Mouse (Mus musculus): ENCODE measurements around the gene Got1. TPM values are rescaled to one million over a fixed set of nuclear protein-coding genes. Genes with fewer than 3 reads are reported as not detected.

Gene Got1
- polyA plus RNA-seq, 1 experiment = 69.8 TPM

DNA sequence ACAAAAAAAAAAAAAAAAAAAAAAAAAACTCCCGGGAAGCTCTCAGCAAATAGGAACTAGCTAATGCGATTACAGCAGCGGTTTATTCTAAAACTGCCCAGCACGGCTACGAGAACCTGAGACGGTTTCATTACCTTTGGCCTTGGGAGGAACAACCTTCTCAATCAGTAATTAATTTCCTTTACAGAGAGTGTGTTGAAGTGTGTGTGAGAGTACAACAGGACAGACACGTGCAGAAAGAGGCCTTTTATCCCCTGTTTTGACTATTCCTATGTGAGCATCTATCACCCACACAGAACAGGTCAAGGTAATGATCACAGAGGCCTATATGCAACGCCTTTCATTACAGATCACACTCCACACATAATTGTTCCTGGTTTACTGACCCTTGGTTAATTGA, 3.0 kb downstream of the Got1 start:
- no peak overlapping the region for H3K4me3 ChIP-seq (ENCODE audit: insufficient read depth, poor library complexity, severe bottlenecking)

GRCm38 (mm10) chr19:43520402-43520801, 4.0 kb downstream of the Got1 start:
- Histone ChIP-seq H3K36me3 (ENCODE audit: control insufficient read depth, insufficient read depth) (peaks cover 17% of the 10 kb centered on the region), H3ac (ENCODE audit: control insufficient read depth, insufficient read length, low read depth) (no peak overlapping the region), H3K79me3 (ENCODE audit: low read depth) (peaks cover 58% of the 10 kb centered on the region), H3K27me3 (ENCODE audit: control insufficient read depth, insufficient read depth, insufficient read length) (no peaks in the 10 kb centered on the region), H3K4me3 (ENCODE audit: insufficient read depth, poor library complexity, severe bottlenecking) (no peak overlapping the region), H3K79me2 (ENCODE audit: control insufficient read depth, insufficient read depth) (peaks cover 85% of the 10 kb centered on the region)
- TF ChIP-seq USF1 (IDR thresholded peaks at IDR 0.05; ENCODE audit: low read depth) (no peak), MYOG (IDR thresholded peaks at IDR 0.05; ENCODE audit: control insufficient read depth, extremely low read depth, insufficient read length) (no peak), MYOD1 (IDR thresholded peaks at IDR 0.05; ENCODE audit: control insufficient read depth, insufficient read length, low read depth) (no peak), FOSL1 (IDR thresholded peaks at IDR 0.05; ENCODE audit: insufficient read depth, low read length, poor library complexity, severe bottlenecking) (no peak), CTCF (IDR thresholded peaks at IDR 0.05; ENCODE audit: control insufficient read depth, insufficient read depth, insufficient read length) (no peak), CEBPB (IDR thresholded peaks at IDR 0.05; ENCODE audit: low read depth) (no peak), MAX (IDR thresholded peaks at IDR 0.05) (no peak)

More for the DNA sequence above, 3.0 kb downstream of the Got1 start:
- Histone ChIP-seq H3ac (ENCODE audit: control insufficient read depth, insufficient read length, low read depth) (no peak overlapping the region), H3K79me3 (ENCODE audit: low read depth) (peaks cover 52% of the 10 kb centered on the region), H3K27me3 (ENCODE audit: control insufficient read depth, insufficient read depth, insufficient read length) (no peaks in the 10 kb centered on the region), H3K79me2 (ENCODE audit: control insufficient read depth, insufficient read depth) (peaks cover 76% of the 10 kb centered on the region), H3K36me3 (ENCODE audit: control insufficient read depth, insufficient read depth) (peaks cover 15% of the 10 kb centered on the region)
- TF ChIP-seq MYOD1 (IDR thresholded peaks at IDR 0.05; ENCODE audit: control insufficient read depth, insufficient read length, low read depth) (no peak), USF1 (IDR thresholded peaks at IDR 0.05; ENCODE audit: low read depth) (no peak), CEBPB (IDR thresholded peaks at IDR 0.05; ENCODE audit: low read depth) (no peak)

DNA sequence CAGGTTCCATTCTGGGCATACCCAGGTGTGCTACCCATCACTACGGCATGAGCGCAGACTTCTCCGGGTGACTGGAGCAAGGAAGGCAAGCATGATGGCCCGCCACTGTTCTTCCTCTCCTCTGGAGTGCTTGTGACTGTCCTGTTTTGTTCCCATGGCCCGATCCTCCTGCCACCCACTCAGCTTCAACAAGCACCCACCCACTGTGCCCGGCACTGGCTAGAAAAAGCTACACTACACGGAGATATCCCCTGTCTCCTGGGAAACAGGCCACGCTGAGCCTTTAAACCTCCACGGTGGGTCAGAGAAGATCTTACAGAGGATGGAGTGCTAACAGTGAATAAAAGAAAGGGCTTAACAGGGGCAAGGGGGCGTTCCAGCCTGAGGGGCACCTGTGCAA, 5.2 kb downstream of the Got1 start:
- Histone ChIP-seq H3K4me3 (ENCODE audit: insufficient read depth, poor library complexity, severe bottlenecking) (no peak overlapping the region), H3K36me3 (ENCODE audit: control insufficient read depth, insufficient read depth) (peaks cover 26% of the 10 kb centered on the region), H3K79me3 (ENCODE audit: low read depth) (peaks cover 62% of the 10 kb centered on the region), H3K27me3 (ENCODE audit: control insufficient read depth, insufficient read depth, insufficient read length) (no peaks in the 10 kb centered on the region), H3ac (ENCODE audit: control insufficient read depth, insufficient read length, low read depth) (no peak overlapping the region), H3K79me2 (ENCODE audit: control insufficient read depth, insufficient read depth) (peaks cover 92% of the 10 kb centered on the region)
- no peak for TF ChIP-seq MYOG (IDR thresholded peaks at IDR 0.05; ENCODE audit: control insufficient read depth, extremely low read depth, insufficient read length)
- no peak for TF ChIP-seq FOSL1 (IDR thresholded peaks at IDR 0.05; ENCODE audit: insufficient read depth, low read length, poor library complexity, severe bottlenecking)
- no peak for TF ChIP-seq CTCF (IDR thresholded peaks at IDR 0.05; ENCODE audit: control insufficient read depth, insufficient read depth, insufficient read length)
- no peak for TF ChIP-seq CEBPB (IDR thresholded peaks at IDR 0.05; ENCODE audit: low read depth)
- no peak for TF ChIP-seq USF1 (IDR thresholded peaks at IDR 0.05; ENCODE audit: low read depth)
- no peak for TF ChIP-seq MAX (IDR thresholded peaks at IDR 0.05)
- no peak for TF ChIP-seq MYOD1 (IDR thresholded peaks at IDR 0.05; ENCODE audit: control insufficient read depth, insufficient read length, low read depth)

- Histone ChIP-seq H3K27me3 (ENCODE audit: control insufficient read depth, insufficient read depth, insufficient read length) (no peaks in the 10 kb centered on the region), H3K36me3 (ENCODE audit: control insufficient read depth, insufficient read depth) (peaks cover 26% of the 10 kb centered on the region), H3ac (ENCODE audit: control insufficient read depth, insufficient read length, low read depth) (no peak overlapping the region), H3K79me2 (ENCODE audit: control insufficient read depth, insufficient read depth) (peaks cover 83% of the 10 kb centered on the region), H3K4me3 (ENCODE audit: insufficient read depth, poor library complexity, severe bottlenecking) (no peak overlapping the region), H3K79me3 (ENCODE audit: low read depth) (peaks cover 55% of the 10 kb centered on the region)
- no peak for TF ChIP-seq MYOD1 (IDR thresholded peaks at IDR 0.05; ENCODE audit: control insufficient read depth, insufficient read length, low read depth)
- TF ChIP-seq CEBPB (IDR thresholded peaks at IDR 0.05; ENCODE audit: low read depth) = no peak
- TF ChIP-seq USF1 (IDR thresholded peaks at IDR 0.05; ENCODE audit: low read depth) = no peak
Observed at GRCm38 (mm10) chr19:43518261-43518660, 6.1 kb downstream of the Got1 start.

GRCm38 (mm10) chr19:43517808-43518207, 6.6 kb downstream of the Got1 start:
- Histone ChIP-seq H3K36me3 (ENCODE audit: control insufficient read depth, insufficient read depth) (peaks cover 26% of the 10 kb centered on the region), H3K79me3 (ENCODE audit: low read depth) (peaks cover 55% of the 10 kb centered on the region), H3K4me3 (ENCODE audit: insufficient read depth, poor library complexity, severe bottlenecking) (no peak overlapping the region), H3K79me2 (ENCODE audit: control insufficient read depth, insufficient read depth) (peaks cover 81% of the 10 kb centered on the region), H3ac (ENCODE audit: control insufficient read depth, insufficient read length, low read depth) (no peak overlapping the region), H3K27me3 (ENCODE audit: control insufficient read depth, insufficient read depth, insufficient read length) (no peaks in the 10 kb centered on the region)
- TF ChIP-seq CTCF (IDR thresholded peaks at IDR 0.05; ENCODE audit: control insufficient read depth, insufficient read depth, insufficient read length) (no peak), FOSL1 (IDR thresholded peaks at IDR 0.05; ENCODE audit: insufficient read depth, low read length, poor library complexity, severe bottlenecking) (no peak), MYOD1 (IDR thresholded peaks at IDR 0.05; ENCODE audit: control insufficient read depth, insufficient read length, low read depth) (no peak), MYOG (IDR thresholded peaks at IDR 0.05; ENCODE audit: control insufficient read depth, extremely low read depth, insufficient read length) (no peak), CEBPB (IDR thresholded peaks at IDR 0.05; ENCODE audit: low read depth) (no peak)

DNA sequence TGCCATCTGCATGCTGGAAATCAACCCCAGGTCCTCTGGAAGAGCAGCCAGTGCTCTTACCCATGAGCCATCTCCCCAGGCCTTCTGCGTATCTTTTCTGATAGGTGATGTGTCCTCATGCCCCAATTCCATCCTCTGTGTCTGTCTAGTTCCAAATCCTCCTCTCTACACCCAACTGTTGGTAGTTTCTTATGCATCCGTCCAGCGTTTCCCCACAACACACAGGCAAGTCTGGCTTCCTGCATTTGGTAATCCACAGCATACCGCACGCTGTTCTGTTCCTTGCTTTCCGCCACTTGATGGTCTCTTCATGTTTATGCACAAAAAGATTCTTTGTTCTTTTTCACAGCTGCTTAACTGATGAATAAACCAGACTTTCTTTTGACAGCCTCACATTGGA, 7.1 kb downstream of the Got1 start:
- peaks cover 76% of the 10 kb centered on the region for H3K79me2 ChIP-seq (ENCODE audit: control insufficient read depth, insufficient read depth)
- H3K27me3 ChIP-seq (ENCODE audit: control insufficient read depth, insufficient read depth, insufficient read length) = no peaks in the 10 kb centered on the region
- H3K79me3 ChIP-seq (ENCODE audit: low read depth) = peaks cover 50% of the 10 kb centered on the region
- peaks cover 26% of the 10 kb centered on the region for H3K36me3 ChIP-seq (ENCODE audit: control insufficient read depth, insufficient read depth)
- no peak for TF ChIP-seq MAX (IDR thresholded peaks at IDR 0.05)
- no peak for TF ChIP-seq MYOG (IDR thresholded peaks at IDR 0.05; ENCODE audit: control insufficient read depth, extremely low read depth, insufficient read length)
- TF ChIP-seq CEBPB (IDR thresholded peaks at IDR 0.05; ENCODE audit: low read depth) = no peak
- TF ChIP-seq USF1 (IDR thresholded peaks at IDR 0.05; ENCODE audit: low read depth) = no peak
- no peak for TF ChIP-seq FOSL1 (IDR thresholded peaks at IDR 0.05; ENCODE audit: insufficient read depth, low read length, poor library complexity, severe bottlenecking)
- TF ChIP-seq CTCF (IDR thresholded peaks at IDR 0.05; ENCODE audit: control insufficient read depth, insufficient read depth, insufficient read length) = no peak
- no peak for TF ChIP-seq MYOD1 (IDR thresholded peaks at IDR 0.05; ENCODE audit: control insufficient read depth, insufficient read length, low read depth)
- no peak overlapping the region for H3K4me3 ChIP-seq (ENCODE audit: insufficient read depth, poor library complexity, severe bottlenecking)
- H3ac ChIP-seq (ENCODE audit: control insufficient read depth, insufficient read length, low read depth) = no peak overlapping the region

Data from C2C12 (cell line).